Mouse (Mus musculus) heart, embryonic 12.5 days (tissue): ENCODE data around the gene Ttc23. TPM values are rescaled to one million over a fixed set of nuclear protein-coding genes. Genes with fewer than 3 reads are reported as not detected.

Source experiments
- ATAC-seq: fragments of 200-750 bp; cut with Nextera tagmentation; 2 replicates; pipeline ENCODE4 v1.8.0; 2017; ENCODE audit warnings: moderate TSS enrichment, moderate library complexity; ENCODE audit not compliant: insufficient number of reproducible peaks, low FRiP score
- H3K27ac ChIP-seq: fragments of 300-500 bp; sonication (generic); 2 replicates; pipeline ENCODE4 v1.5.1; 2016; ENCODE audit warnings: mild to moderate bottlenecking, moderate library complexity; ENCODE audit not compliant: poor library complexity, severe bottlenecking
- H3K27me3 ChIP-seq: fragments of 300-500 bp; sonication (generic); replicated peaks from 2 replicates; pipeline ENCODE4 v1.6.1; 2016; ENCODE audit warnings: mild to moderate bottlenecking, moderate library complexity
- H3K36me3 ChIP-seq: fragments of 300-500 bp; sonication (generic); 2 replicates; pipeline ENCODE4 v1.6.1; 2016; ENCODE audit warnings: mild to moderate bottlenecking, moderate library complexity
- H3K4me1 ChIP-seq: fragments of 300-500 bp; sonication (generic); replicated peaks from 2 replicates; pipeline ENCODE4 v1.6.1; 2016; ENCODE audit warnings: mild to moderate bottlenecking
- H3K4me2 ChIP-seq: fragments of 300-500 bp; sonication (generic); 2 replicates; pipeline ENCODE4 v1.6.1; 2016; ENCODE audit warnings: mild to moderate bottlenecking, moderate library complexity
- H3K4me3 ChIP-seq: fragments of 300-500 bp; sonication (generic); 2 replicates; pipeline ENCODE4 v1.5.1; 2016; ENCODE audit warnings: mild to moderate bottlenecking
- H3K9ac ChIP-seq: fragments of 300-500 bp; sonication (generic); 2 replicates; pipeline ENCODE4 v1.6.1; 2016; ENCODE audit warnings: mild to moderate bottlenecking, moderate library complexity
- H3K9me3 ChIP-seq: fragments of 300-500 bp; sonication (generic); replicated peaks from 2 replicates; pipeline ENCODE4 v1.6.1; 2016; ENCODE audit warnings: mild to moderate bottlenecking, moderate library complexity
- WGBS: fragments of 180-500 bp; shearing (Covaris S2); methylation state at CpG from one replicate; pipeline ENCODE4 v1.1.7; 2016; 5-methylcytosine and 5-hydroxymethylcytosine counted together
- polyA plus RNA-seq: library from polyadenylated mRNA; unstranded; fragments of >200 nt; fragmentation: Nextera tagmentation; extraction: Ambion mirVana; gene quantifications from 2 replicates; pipeline ENCODE4 v1.2.1, GENCODE M21; 2016

Gene Ttc23
- polyA plus RNA-seq, 1 experiment from 2014 or later = 19.2 TPM

- no peak overlapping the region for H3K9ac ChIP-seq
- H3K27me3 ChIP-seq = no peaks in the 10 kb centered on the region
- H3K9me3 ChIP-seq = no peaks in the 10 kb centered on the region
- H3K36me3 ChIP-seq = peaks cover 19% of the 10 kb centered on the region
- no peak overlapping the region for H3K27ac ChIP-seq
- 76% methylated on average over 7 of the region's 7 CpGs for WGBS
- H3K4me3 ChIP-seq = no peak overlapping the region
- no peak overlapping the region for H3K4me2 ChIP-seq
- peaks cover 22% of the 10 kb centered on the region for H3K4me1 ChIP-seq
- no peak for ATAC-seq
These were observed 48.7 kb downstream of the Ttc23 start for GRCm38 (mm10) chr7:67695906-67696305.

GRCm38 (mm10) chr7:67697892-67698630 lies 50.9 kb downstream of the Ttc23 start:
- H3K27ac ChIP-seq = no peak overlapping the region
- no peak overlapping the region for H3K4me3 ChIP-seq
- H3K4me2 ChIP-seq = no peak overlapping the region
- peaks cover 16% of the 10 kb centered on the region for H3K36me3 ChIP-seq
- H3K4me1 ChIP-seq = peaks cover 17% of the 10 kb centered on the region
- no peaks in the 10 kb centered on the region for H3K9me3 ChIP-seq
- WGBS = 85% methylated on average over 28 of the region's 28 CpGs
- H3K9ac ChIP-seq = no peak overlapping the region
- no peaks in the 10 kb centered on the region for H3K27me3 ChIP-seq
- ATAC-seq = no peak

- no peak for ATAC-seq
- Histone ChIP-seq H3K4me1 (peaks cover 22% of the 10 kb centered on the region), H3K4me2 (no peak overlapping the region), H3K4me3 (no peak overlapping the region), H3K9me3 (no peaks in the 10 kb centered on the region), H3K27ac (no peak overlapping the region), H3K27me3 (no peaks in the 10 kb centered on the region), H3K36me3 (peaks cover 10% of the 10 kb centered on the region), H3K9ac (no peak overlapping the region)
- WGBS = 90% methylated on average over 4 of the region's 4 CpGs
These were observed 52.1 kb downstream of the Ttc23 start for GRCm38 (mm10) chr7:67699301-67699700.

GRCm38 (mm10) chr7:67700846-67701245 lies 53.6 kb downstream of the Ttc23 start:
- no peak overlapping the region for H3K4me2 ChIP-seq
- no peak for ATAC-seq
- 0 out of 2 replicates have a peak overlapping the region, but pooled peaks have one; percentile 10 for H3K27ac ChIP-seq
- H3K9me3 ChIP-seq = no peaks in the 10 kb centered on the region
- no peaks in the 10 kb centered on the region for H3K27me3 ChIP-seq
- H3K4me1 ChIP-seq = peaks cover 35% of the 10 kb centered on the region
- H3K4me3 ChIP-seq = no peak overlapping the region
- no peak overlapping the region for H3K9ac ChIP-seq
- H3K36me3 ChIP-seq = peaks cover 10% of the 10 kb centered on the region

- Histone ChIP-seq H3K36me3 (peaks cover 10% of the 10 kb centered on the region), H3K4me3 (no peak overlapping the region), H3K27ac (peak overlapping the region; percentile 41; the same call in 1 of the 2 replicates), H3K4me1 (peaks cover 37% of the 10 kb centered on the region), H3K27me3 (no peaks in the 10 kb centered on the region), H3K9ac (no peak overlapping the region), H3K9me3 (no peaks in the 10 kb centered on the region), H3K4me2 (no peak overlapping the region)
- WGBS = 55% methylated on average over 17 of the region's 17 CpGs
- ATAC-seq = no peak
These were observed 54.2 kb downstream of the Ttc23 start for GRCm38 (mm10) chr7:67701252-67701914.

GRCm38 (mm10) chr7:67708160-67708559 lies 61.0 kb downstream of the Ttc23 start:
- no peak overlapping the region for H3K4me3 ChIP-seq
- H3K27ac ChIP-seq = no peak overlapping the region
- peaks cover 33% of the 10 kb centered on the region for H3K36me3 ChIP-seq
- peaks cover 3% of the 10 kb centered on the region; the same call in 1 of the 2 replicates for H3K9me3 ChIP-seq
- no peak overlapping the region for H3K4me2 ChIP-seq
- WGBS = 80% methylated on average over 6 of the region's 6 CpGs
- H3K9ac ChIP-seq = no peak overlapping the region
- no peaks in the 10 kb centered on the region for H3K27me3 ChIP-seq
- H3K4me1 ChIP-seq = peaks cover 29% of the 10 kb centered on the region
- no peak for ATAC-seq

GRCm38 (mm10) chr7:67710216-67710615 lies 63.0 kb downstream of the Ttc23 start:
- ATAC-seq = no peak; the same call in 1 of the 2 replicates
- Histone ChIP-seq H3K27ac (peak overlapping the region; percentile 16; the same call in 1 of the 2 replicates), H3K4me1 (peaks cover 33% of the 10 kb centered on the region), H3K4me2 (no peak overlapping the region), H3K27me3 (no peaks in the 10 kb centered on the region), H3K9ac (no peak overlapping the region), H3K9me3 (peaks cover 3% of the 10 kb centered on the region; the same call in 1 of the 2 replicates), H3K36me3 (peaks cover 34% of the 10 kb centered on the region), H3K4me3 (no peak overlapping the region)
- 44% methylated on average over 7 of the region's 7 CpGs for WGBS

GRCm38 (mm10) chr7:67713820-67714510 lies 66.8 kb downstream of the Ttc23 start:
- H3K9me3 ChIP-seq = peaks cover 3% of the 10 kb centered on the region; the same call in 1 of the 2 replicates
- no peaks in the 10 kb centered on the region for H3K27me3 ChIP-seq
- H3K27ac ChIP-seq = peak overlapping the region; percentile 83
- H3K4me1 ChIP-seq = peaks cover 56% of the 10 kb centered on the region
- ATAC-seq = 0 out of 2 replicates have a peak, but pooled peaks have one; percentile 23
- no peak overlapping the region for H3K4me3 ChIP-seq
- H3K9ac ChIP-seq = no peak overlapping the region
- H3K36me3 ChIP-seq = peaks cover 42% of the 10 kb centered on the region
- 33% methylated on average over 19 of the region's 19 CpGs for WGBS
- peak overlapping the region; percentile 36 for H3K4me2 ChIP-seq

GRCm38 (mm10) chr7:67715176-67715575 lies 68.0 kb downstream of the Ttc23 start:
- ATAC-seq = no peak
- Histone ChIP-seq H3K4me1 (peaks cover 67% of the 10 kb centered on the region), H3K4me2 (no peak overlapping the region), H3K9me3 (peaks cover 3% of the 10 kb centered on the region; the same call in 1 of the 2 replicates), H3K27me3 (no peaks in the 10 kb centered on the region), H3K9ac (no peak overlapping the region), H3K36me3 (peaks cover 39% of the 10 kb centered on the region), H3K27ac (peak overlapping the region; percentile 83; the same call in 1 of the 2 replicates), H3K4me3 (no peak overlapping the region)
- WGBS = 62% methylated on average over 7 of the region's 7 CpGs

- no peak overlapping the region for H3K9ac ChIP-seq
- no peak overlapping the region for H3K4me2 ChIP-seq
- 72% methylated on average over 11 of the region's 11 CpGs for WGBS
- no peaks in the 10 kb centered on the region for H3K27me3 ChIP-seq
- peaks cover 63% of the 10 kb centered on the region for H3K4me1 ChIP-seq
- H3K9me3 ChIP-seq = peaks cover 3% of the 10 kb centered on the region; the same call in 1 of the 2 replicates
- peaks cover 33% of the 10 kb centered on the region for H3K36me3 ChIP-seq
- ATAC-seq = no peak
- no peak overlapping the region for H3K4me3 ChIP-seq
- no peak overlapping the region for H3K27ac ChIP-seq
These were observed 69.1 kb downstream of the Ttc23 start for GRCm38 (mm10) chr7:67716213-67716878.
